Mouse (Mus musculus) T-helper 17 cell (primary cell): ENCODE measurements at regions not wholly inside any gene's neighbourhood (a gene's known extent, or its start where the extent isn't known, plus 50 kb on each side); places are given as distances from the start of the nearest gene placed in this dataset.
"Not testable (repeated sequence)": the region's sequence is repeated elsewhere in the genome, so short reads cannot be mapped to it uniquely, and the experiment has no call there.

Source experiments
- in situ Hi-C, 2 experiments: fragments of 300-600 bp; cut with MboI, MseI; formaldehyde crosslinking; loops; 1 replicate in 1 of 2; 2 replicates in 1 of 2; pipeline ENCODE4 v1.15.1; 2025; ENCODE audit warnings: high pct_unique_total_duplicates in 2 of 2

- in situ Hi-C loops, result no loop called here
Measured at GRCm38 (mm10) chr13:88459474-88460173, 361.6 kb upstream of the Edil3 start.

- in situ Hi-C loops, result no loop called here
Measured at GRCm38 (mm10) chr13:88490104-88490503, 331.2 kb upstream of the Edil3 start.

- in situ Hi-C loops, result no loop called here
Measured at GRCm38 (mm10) chr13:88510850-88511554, 310.3 kb upstream of the Edil3 start.

GRCm38 (mm10) chr13:88534796-88535195 is 286.5 kb upstream of the Edil3 start:
- in situ Hi-C loops, result no loop called here

- in situ Hi-C loops, result no loop called here
Measured at GRCm38 (mm10) chr13:88554504-88554903, 266.8 kb upstream of the Edil3 start.

- in situ Hi-C loops, result no loop called here
Measured at GRCm38 (mm10) chr13:88564978-88565377, 256.3 kb upstream of the Edil3 start.

GRCm38 (mm10) chr13:88602244-88602643 is 219.0 kb upstream of the Edil3 start:
- in situ Hi-C loops, result no loop called here

- in situ Hi-C loops, result no loop called here
Measured at GRCm38 (mm10) chr13:88610610-88611009, 210.7 kb upstream of the Edil3 start.

GRCm38 (mm10) chr13:88613231-88613630 is 208.0 kb upstream of the Edil3 start:
- in situ Hi-C loops, result no loop called here

GRCm38 (mm10) chr13:88650135-88650534 is 171.1 kb upstream of the Edil3 start:
- in situ Hi-C loops, result no loop called here

GRCm38 (mm10) chr13:88651036-88651435 is 170.2 kb upstream of the Edil3 start:
- in situ Hi-C loops, result no loop called here

- in situ Hi-C loops, result no loop called here
Measured at GRCm38 (mm10) chr13:88655030-88655429, 166.2 kb upstream of the Edil3 start.

- in situ Hi-C loops, result no loop called here
Measured at GRCm38 (mm10) chr13:88675835-88676234, 145.4 kb upstream of the Edil3 start.

- in situ Hi-C loops, result no loop called here
Measured at GRCm38 (mm10) chr13:88704526-88704925, 116.7 kb upstream of the Edil3 start.

GRCm38 (mm10) chr13:88729626-88730025 is 91.6 kb upstream of the Edil3 start:
- in situ Hi-C loops, result not testable (repeated sequence)

GRCm38 (mm10) chr13:88749916-88750315 is 71.4 kb upstream of the Edil3 start:
- in situ Hi-C loops, result loop anchor here in 1 of 2 experiments (5.0 kb wide), 1 partner anchor 53 kb away; no protein-coding TSS in a partner anchor
